Mouse (Mus musculus): ENCODE results near the gene Btbd9.

The Btbd9 gene

DNA sequence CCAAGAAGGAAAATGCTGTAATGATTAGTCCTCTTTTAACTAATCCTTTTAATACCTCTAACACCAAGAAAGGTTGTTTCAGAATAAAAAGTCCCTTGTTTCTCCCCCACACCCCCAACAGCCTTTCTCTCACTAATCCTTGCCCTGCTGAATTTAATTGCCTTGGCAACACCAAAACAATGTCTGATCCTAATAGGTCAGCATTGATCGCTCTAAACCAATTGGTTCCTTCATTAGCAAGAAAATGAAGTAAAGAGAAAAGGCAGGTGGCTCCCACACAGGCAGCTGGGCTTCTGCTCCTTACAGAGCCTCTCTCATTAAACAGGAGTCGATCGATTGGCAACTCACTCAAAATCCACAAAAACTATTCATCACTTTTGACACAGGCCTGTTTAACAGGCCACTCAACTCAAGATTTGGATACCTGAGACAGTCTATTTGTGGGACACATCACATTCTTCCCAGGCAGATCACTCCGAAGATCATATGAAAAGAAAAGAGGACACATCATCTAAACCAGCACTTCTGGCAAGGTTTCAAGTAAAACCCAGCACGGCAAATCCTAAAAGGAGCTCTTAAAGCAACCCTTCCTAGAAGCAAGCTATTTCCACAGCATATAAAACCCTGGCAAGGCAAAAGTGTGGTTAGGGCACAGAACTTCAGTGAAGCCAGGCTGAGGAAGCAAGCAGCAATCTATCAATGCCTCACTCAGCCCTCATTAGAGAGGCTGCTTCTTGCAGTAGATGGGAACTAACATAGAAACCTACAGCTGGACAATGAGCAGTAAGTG, 197.9 kb downstream of the Btbd9 start:
- no peak for DNase-seq

DNA sequence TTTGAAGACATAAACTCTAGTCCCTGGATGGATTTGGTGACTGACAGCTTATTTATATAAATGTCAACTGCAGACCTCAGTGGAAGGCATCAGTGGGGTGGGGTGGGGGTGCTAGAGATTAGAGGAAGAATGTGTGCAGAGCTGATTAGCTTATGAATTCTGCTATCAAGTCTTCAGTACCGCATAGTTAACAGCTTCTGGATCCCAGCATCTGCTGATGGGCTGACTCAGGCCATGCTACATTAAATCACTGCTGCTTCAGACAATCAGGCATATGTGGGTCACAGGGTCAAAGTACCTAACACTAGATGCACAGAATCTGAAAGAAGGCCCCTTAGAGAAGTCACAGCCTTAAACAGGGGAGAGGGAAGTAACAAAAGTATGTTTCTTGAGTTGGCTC, 198.5 kb downstream of the Btbd9 start:
- DNase-seq = no peak

DNA sequence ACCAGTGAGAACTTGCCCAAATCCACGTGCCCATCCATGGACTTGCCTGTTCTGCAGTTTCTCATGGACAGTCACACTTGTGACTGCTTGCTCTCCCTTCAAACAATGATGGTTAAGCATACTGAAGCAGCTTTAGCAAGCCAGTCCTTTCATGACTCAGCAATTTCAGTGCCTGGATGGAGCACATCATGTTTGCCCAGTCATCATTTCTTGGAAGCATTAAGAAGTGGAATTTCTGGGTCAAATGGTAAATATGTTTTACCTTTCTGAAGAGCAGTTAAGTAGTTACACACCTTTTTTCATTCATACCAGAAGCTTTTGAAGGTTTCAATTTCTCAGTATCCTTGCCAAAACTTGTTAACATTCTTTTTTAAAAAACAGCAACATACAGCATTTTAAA, 201.2 kb downstream of the Btbd9 start:
- DNase-seq = no peak

DNA sequence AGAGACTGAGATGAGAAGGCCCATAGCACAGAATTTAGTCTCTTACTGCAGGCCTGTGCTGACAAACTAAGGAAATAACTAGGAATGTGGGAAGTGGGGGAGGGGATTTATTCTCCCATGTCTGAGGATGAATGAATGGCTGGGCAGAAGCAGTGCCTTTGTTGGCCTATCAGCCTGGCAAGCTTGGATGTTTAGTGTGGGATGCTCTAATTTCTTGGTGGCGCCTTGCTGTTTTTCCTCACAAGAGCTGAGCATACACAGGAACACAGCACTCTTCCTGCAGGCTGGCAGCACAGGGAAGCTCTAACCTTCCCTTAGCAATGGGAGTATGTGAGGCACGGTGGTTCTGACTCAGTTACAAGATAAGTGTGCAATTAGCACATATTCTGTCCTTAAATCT, 207.7 kb downstream of the Btbd9 start:
- no peak for DNase-seq

DNA sequence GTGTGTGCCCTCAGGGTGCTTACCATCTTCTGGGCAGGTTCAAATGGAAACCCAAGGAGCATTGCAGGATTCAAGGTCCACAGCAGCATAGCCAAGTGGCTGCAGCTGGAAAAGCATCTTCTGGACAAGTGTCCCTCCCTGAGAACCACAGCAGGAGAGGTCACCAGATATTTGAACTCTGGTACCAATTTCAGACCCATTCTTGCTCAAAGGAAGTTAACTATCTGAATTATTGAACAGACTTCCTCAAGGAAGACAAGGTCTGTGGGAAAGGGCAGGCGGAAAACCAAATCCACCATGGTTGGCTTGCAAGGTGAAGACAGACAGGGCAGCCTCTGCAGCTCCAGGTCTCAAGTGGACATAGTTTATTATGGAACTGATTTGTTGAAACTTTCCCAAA, 211.6 kb downstream of the Btbd9 start:
- DNase-seq = no peak

DNA sequence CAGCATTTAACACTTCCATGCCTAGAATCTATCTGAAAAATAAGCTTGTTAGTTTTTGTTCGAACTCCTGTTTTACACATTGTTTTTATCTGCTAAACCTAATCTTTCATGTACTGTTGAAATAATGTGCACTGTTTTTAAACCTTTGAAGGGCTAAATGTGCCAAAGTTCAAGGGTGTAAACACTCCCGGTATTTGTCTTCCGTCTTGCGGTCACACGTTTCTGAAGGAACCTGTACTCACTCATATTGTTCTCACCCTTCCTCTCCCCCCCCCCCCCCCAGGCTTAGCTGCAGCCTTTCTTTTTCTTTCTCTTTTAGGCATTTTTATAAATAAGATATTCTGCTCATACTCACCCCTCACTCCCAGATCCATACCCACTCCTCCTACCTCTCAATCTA, 212.9 kb downstream of the Btbd9 start:
- DNase-seq = no peak

DNA sequence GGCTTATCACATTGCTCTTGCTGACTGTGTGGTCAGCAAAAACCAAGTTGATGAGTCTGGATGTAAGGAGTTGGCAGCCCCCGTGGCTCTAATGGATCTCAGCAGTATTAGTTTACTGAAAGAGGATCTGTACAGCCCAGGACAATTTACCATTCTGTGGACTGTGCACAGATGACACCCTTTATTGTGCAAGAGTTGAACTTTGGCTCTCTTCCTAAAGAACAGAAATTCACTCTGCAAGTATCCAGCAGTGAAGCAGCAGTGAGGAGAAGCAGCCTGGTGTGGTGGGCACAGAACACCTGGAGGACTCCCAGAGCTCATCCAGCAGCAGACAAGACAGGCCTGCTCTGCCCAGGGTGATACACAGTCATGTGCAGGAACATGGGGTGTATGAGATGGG, 215.6 kb downstream of the Btbd9 start:
- no peak for DNase-seq

DNA sequence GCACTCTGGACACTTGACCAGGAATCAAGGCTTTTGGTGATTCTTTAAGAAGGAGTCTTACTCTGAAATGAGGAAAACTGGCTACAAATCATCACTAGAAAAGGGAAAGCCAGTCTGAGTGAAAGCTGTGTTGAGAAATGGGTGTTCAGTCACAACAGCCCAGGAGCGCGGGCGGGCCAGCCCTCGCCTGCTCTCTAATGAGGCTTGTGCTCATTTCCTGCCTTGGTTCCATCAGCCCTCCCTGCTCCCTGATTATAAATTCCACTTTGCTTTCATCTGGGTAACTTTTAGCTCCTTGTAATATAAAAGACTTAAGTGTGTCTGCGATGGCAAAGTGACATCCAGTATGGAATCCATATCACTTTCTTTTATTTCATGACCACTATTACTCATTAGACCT, 216.9 kb downstream of the Btbd9 start:
- DNase-seq = no peak

DNA sequence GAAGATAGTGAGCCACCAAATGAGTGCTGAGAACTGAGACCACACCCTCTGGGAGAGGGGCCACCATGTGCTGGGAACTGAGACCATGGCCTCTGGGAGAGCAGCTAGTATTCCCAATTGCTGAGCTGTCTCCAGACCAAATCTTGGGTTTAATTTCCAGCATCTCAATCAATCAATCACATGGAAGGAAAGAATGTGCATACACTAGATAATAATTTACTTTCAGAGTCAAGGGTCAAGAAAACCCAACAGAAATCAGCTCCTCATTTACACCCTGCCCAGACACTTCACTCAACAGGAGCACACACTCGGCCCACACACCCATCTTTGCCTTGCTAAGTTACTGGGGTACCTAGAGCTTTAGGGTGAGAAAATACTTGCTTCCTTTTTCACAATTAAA, 220.9 kb downstream of the Btbd9 start:
- DNase-seq = no peak

DNA sequence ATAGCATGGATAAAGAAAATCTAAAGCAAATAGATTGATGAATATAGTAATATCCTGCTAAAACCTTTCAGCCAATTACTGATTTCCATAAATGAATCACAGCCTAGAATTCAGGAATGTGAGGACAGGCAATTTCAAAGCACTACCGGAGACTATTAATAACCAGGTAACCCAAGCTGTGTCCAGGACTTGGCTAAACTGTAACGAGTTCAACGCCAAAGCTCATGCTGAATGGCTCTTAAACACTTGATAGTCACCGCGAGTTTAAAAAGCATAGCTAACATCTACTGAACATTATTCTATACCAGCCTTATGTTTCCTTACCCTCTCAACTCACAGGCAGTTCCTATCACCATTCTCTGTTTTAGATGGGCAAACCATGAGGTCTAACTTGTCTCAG, 221.9 kb downstream of the Btbd9 start:
- no peak for DNase-seq

DNA sequence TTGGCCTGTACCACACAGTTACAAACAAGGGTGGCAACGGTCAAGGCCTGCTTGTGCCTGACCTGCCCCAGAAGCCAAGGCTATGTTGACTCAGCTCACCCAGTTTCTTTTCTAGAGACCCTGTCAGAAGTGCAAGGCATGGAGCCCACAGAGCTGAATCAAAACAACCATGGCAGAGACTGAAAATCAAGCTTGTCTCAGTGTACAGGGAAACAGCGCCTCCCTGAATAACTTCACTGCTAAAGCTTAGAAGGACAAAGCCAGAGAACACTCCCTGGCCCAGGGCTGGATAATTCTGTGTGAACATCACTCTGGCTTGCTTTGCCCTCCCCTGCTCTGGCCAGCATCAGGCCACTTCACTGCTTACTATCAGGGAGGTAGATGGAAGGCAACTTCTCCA, 228.3 kb downstream of the Btbd9 start:
- no peak for DNase-seq

DNA sequence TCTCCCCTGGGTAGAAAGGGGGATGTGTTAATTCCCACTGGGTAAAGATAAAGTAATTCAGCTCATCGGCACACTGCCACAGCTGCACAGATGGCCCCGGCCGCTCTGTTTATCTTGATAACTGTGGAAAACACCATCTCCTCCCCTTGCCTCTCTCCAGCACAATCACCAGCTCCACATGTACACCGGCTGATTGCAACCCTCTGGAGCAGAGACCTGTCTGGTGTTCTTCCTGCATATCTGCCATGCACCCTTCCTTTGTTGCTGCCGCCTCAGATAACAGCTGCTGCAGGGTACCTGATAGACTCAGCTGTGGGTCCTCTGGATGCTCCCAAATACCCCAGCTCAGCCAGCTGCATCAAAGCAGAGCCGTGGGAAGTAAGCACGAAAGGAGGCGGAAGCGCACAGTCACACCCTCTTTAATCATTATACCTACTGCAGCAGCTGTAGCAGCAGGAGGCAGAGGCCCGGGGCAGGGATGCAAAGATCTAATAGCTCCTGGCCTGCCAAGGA, 229.1 kb downstream of the Btbd9 start:
- DNase-seq = no peak

DNA sequence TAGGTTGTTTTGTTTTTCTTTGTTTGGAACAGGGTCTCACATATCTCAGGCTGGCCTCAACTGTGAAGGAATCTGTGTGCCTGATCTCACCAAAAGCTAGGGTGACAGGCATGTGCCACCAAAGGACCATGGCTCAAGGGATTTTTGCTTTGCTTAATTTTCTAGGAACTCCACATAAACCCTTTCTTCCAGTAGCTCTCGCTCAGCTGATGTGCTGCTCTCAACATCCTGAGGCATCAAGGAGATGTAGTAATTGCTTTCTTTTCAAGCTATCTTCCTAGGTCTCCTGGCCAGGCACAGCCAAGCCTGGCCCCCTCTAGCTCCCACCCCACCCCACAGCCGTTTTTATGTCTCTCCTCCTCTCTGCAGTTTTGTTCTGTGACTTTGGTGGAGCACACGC, 231.3 kb downstream of the Btbd9 start:
- DNase-seq = no peak

DNA sequence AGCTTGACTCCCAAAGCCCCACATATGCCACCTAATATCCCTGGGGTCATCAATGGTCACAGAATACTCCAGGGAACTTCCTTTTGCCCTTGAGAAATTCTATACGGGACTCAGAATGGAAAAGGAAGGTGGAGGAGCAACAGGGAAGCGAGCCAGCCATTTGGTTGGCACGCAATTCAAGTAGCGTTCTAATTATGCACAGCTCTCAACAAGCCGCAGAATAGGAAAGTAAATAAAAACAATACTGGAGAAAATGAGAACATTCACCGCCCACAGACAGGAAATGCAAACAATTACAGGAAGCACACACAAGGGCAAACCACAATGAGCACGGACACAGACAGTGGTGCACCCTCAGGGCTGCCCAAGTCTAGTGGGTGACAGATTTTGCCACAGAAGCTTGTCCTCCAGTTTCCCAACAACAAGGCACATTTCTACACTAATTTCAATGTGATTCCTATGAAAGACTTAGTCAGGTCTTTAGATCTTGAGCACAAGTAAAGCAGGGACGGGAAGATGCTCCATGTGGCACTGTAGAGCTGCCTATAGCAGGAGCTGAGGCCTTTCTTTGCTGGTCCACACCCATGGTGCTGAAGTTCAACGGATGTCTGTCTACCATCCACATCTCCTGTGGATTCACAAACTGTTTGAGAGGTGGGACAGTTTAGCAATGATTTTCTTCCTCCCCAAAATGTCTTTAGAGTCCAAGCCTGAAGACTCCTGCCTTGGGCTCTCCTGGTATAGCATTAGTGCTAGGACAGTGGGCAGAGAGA, 232.4 kb downstream of the Btbd9 start:
- DNase-seq = peak; percentile 15 to 19

DNA sequence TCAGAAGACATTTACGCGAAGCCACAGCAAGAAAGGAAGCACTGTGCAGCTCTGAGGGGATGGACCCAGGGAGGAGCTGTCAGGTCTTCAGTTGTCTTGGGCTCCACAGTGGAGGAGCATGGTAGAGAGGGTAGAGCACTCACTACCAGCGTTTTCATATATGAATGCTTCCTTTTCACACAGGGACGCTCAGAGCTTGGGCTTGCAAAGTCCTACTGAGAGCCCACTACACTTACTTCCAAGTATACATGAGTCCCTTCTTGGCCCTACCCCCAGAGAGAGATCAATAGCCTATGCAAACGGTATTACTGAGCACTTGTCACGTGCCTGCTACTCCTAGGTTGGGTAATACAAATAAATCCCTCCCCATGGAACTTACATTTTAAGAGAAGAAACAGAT, 234.7 kb downstream of the Btbd9 start:
- no peak for DNase-seq

DNA sequence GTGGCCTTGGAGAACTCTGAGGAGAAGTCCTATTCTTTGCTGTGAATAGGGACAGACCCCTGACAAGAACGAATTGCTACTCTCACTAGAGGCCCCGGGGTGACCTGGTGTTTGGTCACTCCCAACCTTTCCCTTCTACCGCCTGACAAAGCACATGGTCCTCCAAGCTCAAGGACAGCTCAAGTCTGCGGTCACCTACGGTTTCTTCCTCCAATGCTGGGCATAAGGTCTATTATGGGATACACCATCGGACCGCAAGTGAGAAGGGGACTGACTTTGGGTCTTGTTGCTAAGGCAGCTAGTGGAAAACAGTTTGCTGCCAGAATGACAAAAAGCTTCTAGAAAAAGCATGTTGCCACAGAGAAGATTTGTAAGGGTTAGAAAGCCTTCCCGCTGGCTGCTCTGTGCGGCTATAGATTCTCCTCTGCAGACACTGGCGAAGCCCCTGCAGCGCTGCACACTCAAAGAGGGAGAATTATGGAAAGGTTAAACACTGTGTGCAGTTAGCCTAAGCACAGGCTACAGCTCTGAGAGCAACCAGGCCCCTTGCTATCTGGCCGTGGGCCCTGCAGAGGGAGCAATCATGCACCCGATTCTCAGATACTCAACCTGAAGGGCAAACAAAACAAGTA, 235.7 kb downstream of the Btbd9 start:
- no peak for DNase-seq

DNA sequence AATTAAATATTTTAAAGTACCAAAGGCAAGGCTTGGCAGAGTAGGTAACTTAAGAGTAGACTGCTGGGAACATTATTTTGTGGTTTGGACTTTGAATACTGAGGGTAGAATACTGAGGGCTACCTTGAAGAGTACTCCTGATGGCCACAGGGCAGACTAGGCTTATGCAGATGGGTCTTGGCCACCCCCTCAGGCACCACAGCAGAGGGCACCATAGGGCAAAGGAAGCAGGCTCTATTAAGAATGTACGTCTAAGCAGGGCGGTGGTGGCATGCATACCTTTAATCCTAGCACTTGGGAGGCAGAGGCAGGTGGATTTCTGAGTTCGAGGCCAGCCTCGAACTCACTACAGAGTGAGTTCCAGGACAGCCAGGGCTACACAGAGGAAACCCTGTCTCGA, 237.0 kb downstream of the Btbd9 start:
- no peak for DNase-seq

DNA sequence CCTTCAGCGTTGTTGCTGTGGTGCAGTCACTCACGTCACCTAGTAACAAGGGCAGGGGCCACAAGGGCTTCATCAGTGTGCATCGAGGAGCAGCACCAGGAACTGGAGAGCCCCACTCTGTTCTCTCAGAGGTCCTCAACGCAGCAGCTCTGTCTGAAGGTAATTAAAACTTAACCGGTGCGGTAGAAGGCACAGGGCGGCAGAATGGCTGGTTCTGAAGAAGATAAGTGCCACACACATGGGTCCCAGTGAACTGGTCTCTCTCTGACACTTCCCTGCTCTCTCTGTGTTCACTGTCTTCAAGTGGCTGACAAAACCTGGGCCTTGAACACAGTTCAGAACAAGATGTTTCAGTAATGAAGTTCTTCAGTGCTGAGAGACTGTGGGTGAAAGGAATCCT, 239.5 kb downstream of the Btbd9 start:
- DNase-seq = no peak

DNA sequence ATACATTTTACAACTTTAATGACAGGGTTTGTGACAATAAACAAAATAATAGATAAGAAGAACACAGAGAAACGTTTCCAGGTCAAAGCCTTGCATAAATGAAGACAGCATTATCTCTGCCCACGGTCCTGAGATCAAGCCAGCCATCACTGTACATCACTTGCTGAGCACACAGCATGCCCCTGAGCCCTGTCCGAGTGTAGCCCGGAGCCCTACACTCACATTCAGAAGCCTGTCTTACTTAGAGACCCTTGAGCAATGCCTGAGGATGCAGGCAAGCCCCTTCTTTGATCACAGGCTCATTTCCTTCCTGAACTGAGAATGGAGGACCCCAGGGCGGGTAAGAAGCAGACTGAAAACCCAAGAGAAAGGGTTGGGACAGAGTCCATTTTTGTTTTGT, 240.0 kb downstream of the Btbd9 start:
- no peak for DNase-seq

DNA sequence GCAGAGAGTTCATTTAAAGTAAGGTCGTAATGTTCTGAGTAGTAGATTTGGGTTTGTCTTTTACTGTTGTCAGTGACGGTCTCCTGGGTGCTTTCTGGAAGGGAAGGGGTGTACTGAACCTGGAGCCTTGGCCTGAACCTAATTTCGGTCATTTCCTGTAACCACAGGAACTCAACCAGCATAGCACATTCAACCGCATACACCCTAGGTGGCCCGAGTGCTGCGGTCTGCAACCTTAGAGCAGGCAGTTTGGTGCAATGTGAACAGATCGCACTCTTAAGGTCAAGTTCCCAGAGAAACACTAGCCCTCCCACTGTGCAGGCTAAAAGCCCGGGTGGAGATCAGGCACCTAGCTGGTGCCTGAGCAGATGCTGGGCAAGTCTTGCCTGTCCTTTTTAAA, 240.5 kb downstream of the Btbd9 start:
- peak; percentile 19 to 28 for DNase-seq

DNA sequence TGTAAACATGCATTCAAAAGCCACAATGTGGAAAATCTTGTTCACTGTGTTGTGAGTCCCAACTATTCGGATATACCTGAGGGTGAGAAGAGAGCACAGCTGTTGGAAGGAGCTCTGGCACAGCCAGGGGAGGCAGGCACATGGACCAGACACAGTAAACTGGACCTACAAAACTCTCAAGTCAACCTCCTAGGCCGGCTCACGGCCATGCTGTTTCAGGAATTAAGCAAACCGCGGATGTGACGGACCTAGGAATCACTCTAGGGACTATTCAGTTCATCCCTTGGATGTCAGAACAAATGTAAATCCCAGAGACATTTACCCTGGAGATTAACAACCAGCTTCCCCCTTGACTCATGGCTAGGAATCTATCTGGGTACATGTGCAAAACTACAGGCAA, 242.0 kb downstream of the Btbd9 start:
- no peak for DNase-seq

DNA sequence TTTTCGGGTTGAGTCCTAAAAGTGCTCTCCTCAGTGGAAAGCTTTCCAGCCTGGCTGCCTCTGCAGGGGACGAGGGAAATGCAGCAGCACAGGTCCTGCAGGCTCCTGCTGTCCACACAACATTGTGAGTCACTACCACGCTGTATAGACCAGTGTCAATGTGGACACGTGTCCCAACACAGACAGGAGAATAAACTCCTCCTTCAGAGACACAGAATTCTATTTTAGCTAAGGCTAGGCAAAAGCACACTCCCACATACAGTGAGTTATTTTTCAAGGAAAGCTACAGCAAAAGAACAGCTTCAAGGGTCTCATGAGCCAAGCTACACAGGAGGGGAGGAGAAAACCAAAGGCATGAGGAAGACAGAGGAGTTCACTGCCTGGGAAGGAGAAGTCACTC, 243.2 kb downstream of the Btbd9 start:
- DNase-seq = no peak

DNA sequence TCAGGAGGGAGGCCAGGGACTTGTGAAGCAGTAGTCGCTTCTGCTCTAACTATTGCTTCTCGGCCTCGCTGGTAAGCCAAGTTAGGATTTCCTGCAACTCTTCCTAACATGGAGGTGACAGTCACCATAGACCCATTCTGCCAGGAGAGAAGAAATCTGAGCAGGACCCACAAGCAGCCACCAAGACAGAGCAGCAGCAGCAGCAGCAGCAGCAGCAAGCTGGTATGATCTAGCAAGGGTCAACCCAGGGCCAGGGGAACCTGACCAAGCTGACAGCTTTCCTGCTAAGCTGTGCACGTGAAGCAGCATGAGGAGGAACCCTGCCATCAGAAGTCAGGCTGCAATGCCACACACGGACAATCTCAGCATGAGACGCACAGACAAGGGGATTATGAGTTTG, 244.9 kb downstream of the Btbd9 start:
- DNase-seq = no peak

DNA sequence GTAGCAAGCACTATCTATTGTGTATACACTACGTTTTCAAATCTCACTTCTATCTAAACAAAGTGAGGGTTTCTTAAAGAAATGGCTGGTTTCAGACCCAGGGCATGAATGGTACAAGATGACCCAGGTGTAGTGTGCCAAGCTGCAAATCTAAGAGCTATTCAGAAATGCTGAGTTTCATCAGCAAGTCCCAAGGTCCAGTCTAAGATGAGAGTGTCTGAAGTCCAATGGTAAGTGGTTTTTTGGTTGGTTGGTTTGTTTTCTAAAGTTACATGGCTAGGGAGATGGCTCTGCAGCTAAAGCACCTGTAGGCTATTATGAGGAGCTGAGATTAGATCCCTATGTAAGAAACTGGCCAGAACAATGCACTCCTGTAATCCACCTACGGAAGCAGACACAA, 246.8 kb downstream of the Btbd9 start:
- DNase-seq = no peak

All from cerebellum, adult 18-20 months (tissue).